Mouse (Mus musculus): Measurements from ENCODE around the gene Kiss1r. TPM values are rescaled to one million over a fixed set of nuclear protein-coding genes. Genes with fewer than 3 reads are reported as not detected.

Kiss1r gene
- polyA plus RNA-seq, 1 experiment from 2014 or later = 0.48 TPM

- 73% methylated on average over 7 of the region's 7 CpGs for WGBS
- Histone ChIP-seq H3K9me3 (no peaks in the 10 kb centered on the region), H3K27ac (no peak overlapping the region), H3K4me3 (no peak overlapping the region), H3K4me1 (peaks cover 69% of the 10 kb centered on the region), H3K27me3 (ENCODE audit: poor library complexity, severe bottlenecking) (no peaks in the 10 kb centered on the region), H3K36me3 (replicated peaks) (peaks cover 62% of the 10 kb centered on the region)
- no peak for DNase-seq (ENCODE audit: extremely low spot score, low spot score)
Observed at GRCm38 (mm10) chr10:79940749-79941148, 24.0 kb downstream of the Kiss1r start.

- WGBS = 84% methylated on average over 1 of the region's 1 CpGs
- Histone ChIP-seq H3K4me1 (peaks cover 75% of the 10 kb centered on the region), H3K27ac (peak overlapping the region; percentile 85; the same call in 1 of the 2 replicates), H3K27me3 (ENCODE audit: poor library complexity, severe bottlenecking) (no peaks in the 10 kb centered on the region), H3K36me3 (replicated peaks) (peaks cover 61% of the 10 kb centered on the region), H3K9me3 (no peaks in the 10 kb centered on the region), H3K4me3 (no peak overlapping the region; the same call in 1 of the 2 replicates)
- DNase-seq (ENCODE audit: extremely low spot score, low spot score) = no peak
Observed at GRCm38 (mm10) chr10:79942988-79943387, 26.2 kb downstream of the Kiss1r start.

GRCm38 (mm10) chr10:79943471-79943901, 26.7 kb downstream of the Kiss1r start:
- H3K4me1 ChIP-seq = peaks cover 72% of the 10 kb centered on the region
- no peak for DNase-seq (ENCODE audit: extremely low spot score, low spot score)
- peak overlapping the region; percentile 85; the same call in 1 of the 2 replicates for H3K27ac ChIP-seq
- 88% methylated on average over 9 of the region's 9 CpGs for WGBS
- peaks cover 59% of the 10 kb centered on the region for H3K36me3 ChIP-seq (replicated peaks)
- no peaks in the 10 kb centered on the region for H3K9me3 ChIP-seq
- no peaks in the 10 kb centered on the region for H3K27me3 ChIP-seq (ENCODE audit: poor library complexity, severe bottlenecking)
- H3K4me3 ChIP-seq = no peak overlapping the region

- DNase-seq (ENCODE audit: extremely low spot score, low spot score) = peak; percentile 68
- H3K4me3 ChIP-seq = peak overlapping the region; percentile 34
- peaks cover 62% of the 10 kb centered on the region for H3K36me3 ChIP-seq (replicated peaks)
- H3K27me3 ChIP-seq (ENCODE audit: poor library complexity, severe bottlenecking) = 0 out of 2 replicates have a peak, but pooled peaks cover 4% of the 10 kb centered on the region
- H3K9me3 ChIP-seq = no peaks in the 10 kb centered on the region
- WGBS = 15% methylated on average over 16 of the region's 16 CpGs
- peak overlapping the region; percentile 85 for H3K27ac ChIP-seq
- H3K4me1 ChIP-seq = peaks cover 57% of the 10 kb centered on the region
Observed at GRCm38 (mm10) chr10:79945507-79946234, 28.9 kb downstream of the Kiss1r start.

- peak; percentile 52 for DNase-seq (ENCODE audit: extremely low spot score, low spot score)
- Histone ChIP-seq H3K27me3 (ENCODE audit: poor library complexity, severe bottlenecking) (0 out of 2 replicates have a peak, but pooled peaks cover 4% of the 10 kb centered on the region), H3K36me3 (replicated peaks) (peaks cover 62% of the 10 kb centered on the region), H3K27ac (peak overlapping the region; percentile 85), H3K9me3 (no peaks in the 10 kb centered on the region), H3K4me1 (peaks cover 57% of the 10 kb centered on the region), H3K4me3 (peak overlapping the region; percentile 34)
- WGBS = 8% methylated on average over 7 of the region's 7 CpGs
Observed at GRCm38 (mm10) chr10:79946752-79947322, 30.1 kb downstream of the Kiss1r start.

- H3K36me3 ChIP-seq (replicated peaks) = peaks cover 57% of the 10 kb centered on the region
Observed at GRCm38 (mm10) chr10:79947502-79947901, 30.7 kb downstream of the Kiss1r start.

GRCm38 (mm10) chr10:79949873-79950272, 33.1 kb downstream of the Kiss1r start:
- Histone ChIP-seq H3K4me1 (peaks cover 37% of the 10 kb centered on the region), H3K9me3 (no peaks in the 10 kb centered on the region), H3K4me3 (no peak overlapping the region), H3K36me3 (replicated peaks) (peaks cover 64% of the 10 kb centered on the region), H3K27me3 (ENCODE audit: poor library complexity, severe bottlenecking) (0 out of 2 replicates have a peak, but pooled peaks cover 4% of the 10 kb centered on the region), H3K27ac (no peak overlapping the region)
- DNase-seq (ENCODE audit: extremely low spot score, low spot score) = no peak
- WGBS = 89% methylated on average over 4 of the region's 4 CpGs

More at GRCm38 (mm10) chr10:79947502-79947901, 30.7 kb downstream of the Kiss1r start:
- 75% methylated on average over 6 of the region's 6 CpGs for WGBS
- H3K27me3 ChIP-seq (ENCODE audit: poor library complexity, severe bottlenecking) = 0 out of 2 replicates have a peak, but pooled peaks cover 4% of the 10 kb centered on the region
- peaks cover 57% of the 10 kb centered on the region for H3K4me1 ChIP-seq
- no peak for DNase-seq (ENCODE audit: extremely low spot score, low spot score)
- no peaks in the 10 kb centered on the region for H3K9me3 ChIP-seq
- peak overlapping the region; percentile 34 for H3K4me3 ChIP-seq
- H3K27ac ChIP-seq = peak overlapping the region; percentile 85

- peak overlapping the region; percentile 13; the same call in 1 of the 2 replicates for H3K4me3 ChIP-seq
- peaks cover 29% of the 10 kb centered on the region for H3K4me1 ChIP-seq
- H3K27me3 ChIP-seq (ENCODE audit: poor library complexity, severe bottlenecking) = peaks cover 8% of the 10 kb centered on the region
- H3K36me3 ChIP-seq (replicated peaks) = peaks cover 64% of the 10 kb centered on the region
- 86% methylated on average over 18 of the region's 18 CpGs for WGBS
- no peak for DNase-seq (ENCODE audit: extremely low spot score, low spot score)
- no peaks in the 10 kb centered on the region for H3K9me3 ChIP-seq
- H3K27ac ChIP-seq = no peak overlapping the region
Observed at GRCm38 (mm10) chr10:79950661-79951060, 33.9 kb downstream of the Kiss1r start.

GRCm38 (mm10) chr10:79953946-79954345, 37.2 kb downstream of the Kiss1r start:
- Histone ChIP-seq H3K4me1 (peaks cover 20% of the 10 kb centered on the region), H3K9me3 (no peaks in the 10 kb centered on the region), H3K27me3 (ENCODE audit: poor library complexity, severe bottlenecking) (peaks cover 19% of the 10 kb centered on the region), H3K36me3 (replicated peaks) (peaks cover 42% of the 10 kb centered on the region), H3K27ac (no peak overlapping the region), H3K4me3 (0 out of 2 replicates have a peak overlapping the region, but pooled peaks have one; percentile 7)
- 91% methylated on average over 6 of the region's 6 CpGs for WGBS
- DNase-seq (ENCODE audit: extremely low spot score, low spot score) = no peak

- H3K4me3 ChIP-seq = no peak overlapping the region
- H3K36me3 ChIP-seq (replicated peaks) = peaks cover 24% of the 10 kb centered on the region
- peaks cover 31% of the 10 kb centered on the region for H3K4me1 ChIP-seq
- 79% methylated on average over 9 of the region's 9 CpGs for WGBS
- H3K27me3 ChIP-seq (ENCODE audit: poor library complexity, severe bottlenecking) = peaks cover 15% of the 10 kb centered on the region
- peak overlapping the region; percentile 41; the same call in 1 of the 2 replicates for H3K27ac ChIP-seq
- H3K9me3 ChIP-seq = no peaks in the 10 kb centered on the region
- DNase-seq (ENCODE audit: extremely low spot score, low spot score) = no peak
Observed at GRCm38 (mm10) chr10:79955691-79956090, 38.9 kb downstream of the Kiss1r start.

- WGBS = 27% methylated on average over 4 of the region's 4 CpGs
- Histone ChIP-seq H3K4me1 (peaks cover 39% of the 10 kb centered on the region), H3K27ac (no peak overlapping the region), H3K36me3 (replicated peaks) (peaks cover 21% of the 10 kb centered on the region), H3K27me3 (ENCODE audit: poor library complexity, severe bottlenecking) (peaks cover 15% of the 10 kb centered on the region), H3K9me3 (no peaks in the 10 kb centered on the region), H3K4me3 (no peak overlapping the region)
- DNase-seq (ENCODE audit: extremely low spot score, low spot score) = no peak
Observed at GRCm38 (mm10) chr10:79956643-79957154, 39.9 kb downstream of the Kiss1r start.

- peak overlapping the region; percentile 24 for H3K4me3 ChIP-seq
Observed at GRCm38 (mm10) chr10:79958140-79958816, 41.5 kb downstream of the Kiss1r start.

More at GRCm38 (mm10) chr10:79958140-79958816, 41.5 kb downstream of the Kiss1r start:
- Histone ChIP-seq H3K27me3 (ENCODE audit: poor library complexity, severe bottlenecking) (peaks cover 15% of the 10 kb centered on the region), H3K36me3 (replicated peaks) (peaks cover 27% of the 10 kb centered on the region), H3K27ac (peak overlapping the region; percentile 51), H3K4me1 (peaks cover 39% of the 10 kb centered on the region), H3K9me3 (no peaks in the 10 kb centered on the region)
- 16% methylated on average over 21 of the region's 21 CpGs for WGBS
- DNase-seq (ENCODE audit: extremely low spot score, low spot score) = peak; percentile 76
